Mouse (Mus musculus) liver, embryonic 14.5 days (tissue): ENCODE measurements around the gene Grm3. TPM values are rescaled to one million over a fixed set of nuclear protein-coding genes. Genes with fewer than 3 reads are reported as not detected.

Source experiments
- ATAC-seq: fragments of 200-750 bp; cut with Nextera tagmentation; 2 replicates; pipeline ENCODE4 v1.8.0; 2017; ENCODE audit warnings: moderate number of reproducible peaks, mild to moderate bottlenecking, moderate library complexity; ENCODE audit not compliant: insufficient read depth
- DNase-seq, 3 experiments: peaks; one replicate each; pipeline ENCODE4 v3.0.0-alpha.2; 2012 to 2013; ENCODE audit warnings: low read depth in 3 of 3, low spot score in 3 of 3
- H3K27ac ChIP-seq: fragments of 300-500 bp; sonication (generic); 2 replicates; pipeline ENCODE4 v1.5.1; 2014; ENCODE audit warnings: moderate library complexity, mild to moderate bottlenecking, control low read depth, inconsistent platforms
- H3K27me3 ChIP-seq: fragments of 300-500 bp; sonication (generic); 2 replicates; pipeline ENCODE4 v1.6.1; 2014; ENCODE audit warnings: mild to moderate bottlenecking, low read length, moderate library complexity; ENCODE audit not compliant: control insufficient read depth, insufficient read depth
- H3K36me3 ChIP-seq: fragments of 300-500 bp; sonication (generic); replicated peaks from 2 replicates; pipeline ENCODE4 v1.6.1; 2014; ENCODE audit warnings: low read depth; ENCODE audit not compliant: control insufficient read depth, insufficient read depth
- H3K4me1 ChIP-seq, 2 experiments: fragments of 200-500 bp in 1 of 2; fragments of 300-500 bp in 1 of 2; sonication (generic) in 1 of 2; replicated peaks; 2 replicates each; pipeline ENCODE4 v1.6.1; 2012 to 2014; ENCODE audit warnings: antibody characterized with exemption in 1 of 2, inconsistent platforms in 1 of 2, low read length in 1 of 2; ENCODE audit not compliant: control insufficient read depth in 2 of 2, insufficient read depth in 2 of 2
- H3K4me2 ChIP-seq: fragments of 300-500 bp; sonication (generic); 2 replicates; pipeline ENCODE4 v1.6.1; 2014; ENCODE audit warnings: low read depth, mild to moderate bottlenecking, control low read depth, moderate library complexity
- H3K4me3 ChIP-seq, 2 experiments: fragments of 200-500 bp in 1 of 2; fragments of 300-500 bp in 1 of 2; sonication (generic) in 1 of 2; 2 replicates each; pipeline ENCODE4 v1.5.1; 2012 to 2014; ENCODE audit warnings: low read depth in 2 of 2, low read length in 2 of 2, mild to moderate bottlenecking in 2 of 2, control low read depth in 1 of 2, inconsistent platforms in 1 of 2, moderate library complexity in 1 of 2; ENCODE audit not compliant: insufficient read depth in 1 of 2
- H3K9ac ChIP-seq: fragments of 300-500 bp; sonication (generic); replicated peaks from 2 replicates; pipeline ENCODE4 v1.6.1; 2014; ENCODE audit warnings: mild to moderate bottlenecking, control low read depth, moderate library complexity
- H3K9me3 ChIP-seq: fragments of 300-500 bp; sonication (generic); 2 replicates; pipeline ENCODE4 v1.6.1; 2016; ENCODE audit warnings: low read length, mixed read lengths; ENCODE audit not compliant: control insufficient read depth
- CTCF ChIP-seq: IDR thresholded peaks from 2 replicates; pipeline ENCODE4 v1.5.1; 2016; ENCODE audit warnings: antibody characterized with exemption, low read depth, control low read depth
- EP300 ChIP-seq: IDR thresholded peaks from 2 replicates; pipeline ENCODE4 v1.6.1; 2016; ENCODE audit warnings: antibody characterized with exemption, low read depth
- WGBS: fragments of 180-500 bp; shearing (Covaris S2); extraction: QIAGEN DNeasy Blood & Tissue Kit; methylation state at CpG from one replicate; pipeline ENCODE4 v1.1.7; 2014; ENCODE audit not compliant: insufficient replicate concordance; 5-methylcytosine and 5-hydroxymethylcytosine counted together
- polyA plus RNA-seq, 2 experiments: library from polyadenylated mRNA; depleted of rRNA in 1 of 2; stranded (reverse) in 1 of 2; unstranded in 1 of 2; fragments of >200 nt; fragmentation: Nextera tagmentation in 1 of 2; extraction: Ambion mirVana in 1 of 2; gene quantifications; 2 replicates each; pipeline versions ENCODE4 v1.2.1 to v1.2.3; 2012 to 2014

Gene Grm3
- polyA plus RNA-seq, 2 experiments = 0.02 TPM; not detected in 1

- Histone ChIP-seq H3K36me3 (no peaks in the 10 kb centered on the region), H3K4me3 (no peak overlapping the region), H3K4me1 (no peaks in the 10 kb centered on the region), H3K9ac (no peak overlapping the region), H3K4me2 (no peak overlapping the region), H3K9me3 (no peaks in the 10 kb centered on the region), H3K27me3 (no peaks in the 10 kb centered on the region), H3K27ac (no peak overlapping the region)
- WGBS = 6% methylated on average over 3 of the region's 3 CpGs
- TF ChIP-seq EP300 (no peak), CTCF (no peak)
- ATAC-seq = no peak
- no peak for DNase-seq
These were observed 22.1 kb downstream of the Grm3 start for GRCm38 (mm10) chr5:9702656-9703384.

GRCm38 (mm10) chr5:9692333-9692732 lies 32.6 kb downstream of the Grm3 start:
- DNase-seq = no peak
- H3K27ac ChIP-seq = no peak overlapping the region
- H3K36me3 ChIP-seq = no peaks in the 10 kb centered on the region
- no peaks in the 10 kb centered on the region for H3K4me1 ChIP-seq
- no peak overlapping the region for H3K9ac ChIP-seq
- H3K4me2 ChIP-seq = no peak overlapping the region
- H3K27me3 ChIP-seq = no peaks in the 10 kb centered on the region
- H3K4me3 ChIP-seq = no peak overlapping the region
- WGBS = 52% methylated on average over 1 of the region's 1 CpGs
- no peaks in the 10 kb centered on the region for H3K9me3 ChIP-seq
- TF ChIP-seq EP300 (no peak), CTCF (no peak)
- ATAC-seq = no peak

GRCm38 (mm10) chr5:9690599-9691242 lies 34.2 kb downstream of the Grm3 start:
- no peaks in the 10 kb centered on the region for H3K36me3 ChIP-seq
- no peaks in the 10 kb centered on the region for H3K9me3 ChIP-seq
- no peak overlapping the region for H3K4me2 ChIP-seq
- no peaks in the 10 kb centered on the region for H3K4me1 ChIP-seq
- no peak for DNase-seq
- 41% methylated on average over 3 of the region's 3 CpGs for WGBS
- no peak overlapping the region for H3K9ac ChIP-seq
- no peaks in the 10 kb centered on the region for H3K27me3 ChIP-seq
- ATAC-seq = no peak
- H3K4me3 ChIP-seq = no peak overlapping the region
- H3K27ac ChIP-seq = no peak overlapping the region
- no peak for TF ChIP-seq EP300
- TF ChIP-seq CTCF = no peak

- no peak overlapping the region for H3K4me2 ChIP-seq
- no peaks in the 10 kb centered on the region for H3K9me3 ChIP-seq
- 34% methylated on average over 1 of the region's 1 CpGs for WGBS
- no peak for ATAC-seq
- H3K36me3 ChIP-seq = no peaks in the 10 kb centered on the region
- no peak overlapping the region for H3K27ac ChIP-seq
- DNase-seq = no peak
- H3K9ac ChIP-seq = no peak overlapping the region
- no peaks in the 10 kb centered on the region for H3K27me3 ChIP-seq
- TF ChIP-seq CTCF (no peak), EP300 (no peak)
- H3K4me1 ChIP-seq = no peaks in the 10 kb centered on the region
- H3K4me3 ChIP-seq = no peak overlapping the region
These were observed 34.8 kb downstream of the Grm3 start for GRCm38 (mm10) chr5:9690192-9690591.

- no peak overlapping the region for H3K27ac ChIP-seq
- no peaks in the 10 kb centered on the region for H3K9me3 ChIP-seq
- no peaks in the 10 kb centered on the region for H3K36me3 ChIP-seq
- H3K4me2 ChIP-seq = no peak overlapping the region
- ATAC-seq (no peak), DNase-seq (no peak)
- TF ChIP-seq CTCF (no peak), EP300 (no peak)
- no peak overlapping the region for H3K4me3 ChIP-seq
- no peaks in the 10 kb centered on the region for H3K27me3 ChIP-seq
- no peak overlapping the region for H3K9ac ChIP-seq
- 39% methylated on average over 2 of the region's 2 CpGs for WGBS
- no peaks in the 10 kb centered on the region for H3K4me1 ChIP-seq
These were observed 41.8 kb downstream of the Grm3 start for GRCm38 (mm10) chr5:9683204-9683603.
